Mouse (Mus musculus): ENCODE data around the gene Safb2. TPM values are rescaled to one million over a fixed set of nuclear protein-coding genes. Genes with fewer than 3 reads are reported as not detected.
A peak's percentile ranks its signal among the peaks of the same experiment; 100 is the strongest.
"Not testable (repeated sequence)": the region's sequence is repeated elsewhere in the genome, so short reads cannot be mapped to it uniquely, and the experiment has no call there.

Safb2 gene
- total RNA-seq (2021), result 10 to 100 TPM; 86.3 to 97.5 TPM

GRCm38 (mm10) chr17:56584257-56585130, at the start of gene Safb2, which contains the start of gene Safb:
TSS of gene Safb2 (minus strand) at chr17:56584585.
TSS of gene Safb (plus strand) at chr17:56584825.
- peak; percentile 98 to 100 for DNase-seq (ENCODE audit: extremely low spot score in 1 of 2, low spot score in 2 of 2)
- intact Hi-C loops (cut with DNase I), result no loop called here

- intact Hi-C loops (cut with DNase I), result no loop called here
- DNase-seq (ENCODE audit: extremely low spot score in 1 of 2, low spot score in 2 of 2), result no peak
These were observed 49.6 kb upstream of the Safb2 start for GRCm38 (mm10) chr17:56634023-56634422.

- intact Hi-C loops (cut with DNase I), result no loop called here
- no peak for DNase-seq (ENCODE audit: extremely low spot score in 1 of 2, low spot score in 2 of 2)
These were observed 47.4 kb upstream of the Safb2 start for GRCm38 (mm10) chr17:56631807-56632206.

- not testable (repeated sequence) for DNase-seq (ENCODE audit: extremely low spot score in 1 of 2, low spot score in 2 of 2)
- intact Hi-C loops (cut with DNase I), result loop anchor here (5.0 kb wide), 1 partner anchor 32 kb away; no protein-coding TSS in a partner anchor
These were observed 45.7 kb upstream of the Safb2 start for GRCm38 (mm10) chr17:56629800-56630781.

GRCm38 (mm10) chr17:56627530-56628277, 43.3 kb upstream of the Safb2 start, which contains the start of gene Catsperd:
TSS of gene Catsperd (plus strand) at chr17:56628143.
- no peak for DNase-seq (ENCODE audit: extremely low spot score in 1 of 2, low spot score in 2 of 2)
- intact Hi-C loops (cut with DNase I), result loop anchor here (5.0 kb wide), 1 partner anchor 35 kb away; no protein-coding TSS in a partner anchor

- peak; percentile 95 to 96 for DNase-seq (ENCODE audit: extremely low spot score in 1 of 2, low spot score in 2 of 2)
- intact Hi-C loops (cut with DNase I), result loop anchor here (5.0 kb wide), 1 partner anchor 35 kb away; no protein-coding TSS in a partner anchor
These were observed 42.5 kb upstream of the Safb2 start, which contains the start of gene Lonp1 for GRCm38 (mm10) chr17:56626754-56627470. TSS of gene Lonp1 (minus strand) at chr17:56626887.

- no peak for DNase-seq (ENCODE audit: extremely low spot score in 1 of 2, low spot score in 2 of 2)
- intact Hi-C loops (cut with DNase I), result loop anchor here (5.0 kb wide), 1 partner anchor 36 kb away; no protein-coding TSS in a partner anchor
These were observed 41.9 kb upstream of the Safb2 start for GRCm38 (mm10) chr17:56626260-56626659.

GRCm38 (mm10) chr17:56625495-56625894, 41.1 kb upstream of the Safb2 start:
- intact Hi-C loops (cut with DNase I), result loop anchor here (5.0 kb wide), 1 partner anchor 37 kb away; no protein-coding TSS in a partner anchor
- DNase-seq (ENCODE audit: extremely low spot score in 1 of 2, low spot score in 2 of 2), result no peak

- DNase-seq (ENCODE audit: extremely low spot score in 1 of 2, low spot score in 2 of 2), result no peak
- intact Hi-C loops (cut with DNase I), result no loop called here
These were observed 33.2 kb upstream of the Safb2 start for GRCm38 (mm10) chr17:56617628-56618027.

GRCm38 (mm10) chr17:56616725-56617124, 32.3 kb upstream of the Safb2 start:
- DNase-seq (ENCODE audit: extremely low spot score in 1 of 2, low spot score in 2 of 2), result no peak
- intact Hi-C loops (cut with DNase I), result no loop called here

GRCm38 (mm10) chr17:56615792-56616191, 31.4 kb upstream of the Safb2 start:
- intact Hi-C loops (cut with DNase I), result no loop called here
- no peak for DNase-seq (ENCODE audit: extremely low spot score in 1 of 2, low spot score in 2 of 2)

- DNase-seq (ENCODE audit: extremely low spot score in 1 of 2, low spot score in 2 of 2), result no peak
- intact Hi-C loops (cut with DNase I), result no loop called here
These were observed 30.9 kb upstream of the Safb2 start for GRCm38 (mm10) chr17:56615136-56615784.

GRCm38 (mm10) chr17:56614391-56615135, 30.2 kb upstream of the Safb2 start:
- peak in 1 of 2 experiments; percentile 54 for DNase-seq (ENCODE audit: extremely low spot score in 1 of 2, low spot score in 2 of 2)

GRCm38 (mm10) chr17:56613893-56614292, 29.5 kb upstream of the Safb2 start:
- intact Hi-C loops (cut with DNase I), result loop anchor here (5.0 kb wide), 1 partner anchor 58 kb away; the partner anchor contains the start of gene Ranbp3
- peak in 1 of 2 experiments; percentile 61 for DNase-seq (ENCODE audit: extremely low spot score in 1 of 2, low spot score in 2 of 2)

More at GRCm38 (mm10) chr17:56614391-56615135, 30.2 kb upstream of the Safb2 start:
- intact Hi-C loops (cut with DNase I), result loop anchor here (5.0 kb wide), 1 partner anchor 58 kb away; the partner anchor contains the start of gene Ranbp3

- DNase-seq (ENCODE audit: extremely low spot score in 1 of 2, low spot score in 2 of 2), result peak; percentile 95
- intact Hi-C loops (cut with DNase I), result loop anchor here (5.0 kb wide), 1 partner anchor 59 kb away; the partner anchor contains the start of gene Ranbp3
These were observed 29.0 kb upstream of the Safb2 start, which contains the start of gene Rpl36 for GRCm38 (mm10) chr17:56613236-56613844. TSS of gene Rpl36 (plus strand) at chr17:56613416.
